Mouse (Mus musculus): ENCODE data around the gene Il2. TPM values are rescaled to one million over a fixed set of nuclear protein-coding genes. Genes with fewer than 3 reads are reported as not detected.

The Il2 gene
- polyA plus RNA-seq, 1 experiment from 2014 or later: 0.36 TPM

DNA sequence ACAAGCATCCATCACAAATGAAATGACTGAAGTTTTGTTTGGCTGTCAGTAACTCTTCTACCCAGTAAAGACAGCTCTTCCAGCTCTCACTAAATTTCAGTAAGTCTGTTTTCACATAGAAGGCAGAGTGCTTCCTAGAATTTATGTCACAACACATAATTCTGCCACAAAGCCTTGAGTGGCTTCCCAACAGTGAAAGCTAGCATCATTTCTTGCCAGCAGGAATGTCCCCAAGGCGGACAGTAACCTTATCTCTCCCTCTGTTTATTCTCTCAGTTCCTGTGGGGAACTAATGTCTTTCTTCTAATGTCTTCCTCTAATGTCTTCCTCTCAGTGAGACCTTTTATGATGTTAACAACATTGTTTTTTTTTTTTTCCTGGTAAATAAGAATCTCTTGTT, 19.2 kb upstream of the Il2 start:
- H3K27ac ChIP-seq: no peak overlapping the region
- peaks cover 8% of the 10 kb centered on the region for H3K4me1 ChIP-seq
- no peaks in the 10 kb centered on the region for H3K36me3 ChIP-seq
- H3K27me3 ChIP-seq: no peaks in the 10 kb centered on the region
- H3K9ac ChIP-seq: no peak overlapping the region
- H3K4me3 ChIP-seq: no peak overlapping the region
- H3K4me2 ChIP-seq: no peak overlapping the region
- no peak for ATAC-seq (ENCODE audit: insufficient number of reproducible peaks, low FRiP score, low TSS enrichment, low read depth)
- 44% methylated on average over 1 of the region's 1 CpGs for WGBS
- H3K9me3 ChIP-seq: no peaks in the 10 kb centered on the region

DNA sequence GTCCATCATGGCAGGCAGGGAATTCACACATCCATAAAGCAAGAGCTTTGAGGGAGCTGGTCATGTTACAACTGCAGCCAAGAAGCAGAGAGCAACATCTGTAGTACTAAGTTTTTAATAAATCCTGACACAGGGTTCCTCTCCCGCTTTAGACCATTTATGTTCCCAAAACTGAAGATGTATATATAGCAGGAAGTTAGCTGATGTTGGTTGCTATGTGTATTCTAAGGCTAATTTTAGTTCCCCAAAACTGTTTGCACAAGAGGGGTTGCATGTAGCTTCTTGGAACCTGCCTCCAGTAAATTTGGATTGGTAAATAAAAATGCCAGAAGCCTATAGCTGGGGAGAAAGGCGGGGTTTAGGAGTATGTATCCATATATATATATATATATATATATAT, 16.1 kb upstream of the Il2 start:
- WGBS: 85% methylated on average over 2 of the region's 2 CpGs
- ATAC-seq (ENCODE audit: insufficient number of reproducible peaks, low FRiP score, low TSS enrichment, low read depth): no peak
- no peak overlapping the region for H3K4me3 ChIP-seq
- H3K9ac ChIP-seq: no peak overlapping the region
- no peak overlapping the region for H3K4me2 ChIP-seq
- no peak overlapping the region for H3K27ac ChIP-seq
- no peaks in the 10 kb centered on the region for H3K27me3 ChIP-seq
- no peaks in the 10 kb centered on the region for H3K9me3 ChIP-seq
- H3K4me1 ChIP-seq: peaks cover 5% of the 10 kb centered on the region
- no peaks in the 10 kb centered on the region for H3K36me3 ChIP-seq

DNA sequence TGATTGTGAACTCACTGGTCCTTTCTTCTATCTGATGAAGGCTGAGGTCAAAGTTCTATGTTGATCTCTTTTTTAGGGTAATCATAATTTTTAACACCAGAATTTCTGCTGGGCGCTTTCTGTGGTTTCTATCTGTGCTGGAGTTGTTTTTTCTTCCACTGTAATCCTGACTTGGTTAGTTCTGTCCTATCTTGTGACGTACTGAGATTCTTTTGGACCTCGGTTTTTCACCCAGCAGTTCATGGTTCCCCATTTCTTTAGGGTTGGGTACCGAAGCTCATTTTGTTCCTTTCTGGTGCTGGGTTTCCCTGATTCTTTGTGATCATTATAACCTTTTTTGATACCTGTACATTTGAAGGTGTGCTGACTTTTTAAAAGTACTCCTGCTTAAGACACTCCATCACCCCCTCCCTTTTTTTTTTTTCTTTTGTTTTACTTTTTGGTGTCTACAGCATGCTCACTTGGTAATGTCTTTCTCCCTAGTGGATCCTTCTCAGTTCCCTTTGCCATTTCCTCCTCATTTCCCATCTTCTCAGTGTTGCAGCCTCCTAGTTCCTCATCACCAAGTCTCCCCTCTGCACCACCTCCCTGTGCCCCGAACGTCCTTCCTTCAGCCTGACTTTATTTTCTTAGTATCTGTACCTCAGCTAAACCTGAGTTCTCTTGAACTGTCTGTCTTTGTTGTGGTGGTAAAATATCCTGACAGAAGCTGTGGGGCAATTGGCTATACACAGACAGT, 14.6 kb upstream of the Il2 start:
- Histone ChIP-seq H3K4me3 (no peak overlapping the region), H3K36me3 (no peaks in the 10 kb centered on the region), H3K9me3 (no peaks in the 10 kb centered on the region), H3K4me1 (no peaks in the 10 kb centered on the region), H3K27ac (no peak overlapping the region), H3K4me2 (no peak overlapping the region), H3K9ac (no peak overlapping the region), H3K27me3 (no peaks in the 10 kb centered on the region)
- 87% methylated on average over 6 of the region's 6 CpGs for WGBS
- no peak for ATAC-seq (ENCODE audit: insufficient number of reproducible peaks, low FRiP score, low TSS enrichment, low read depth)

DNA sequence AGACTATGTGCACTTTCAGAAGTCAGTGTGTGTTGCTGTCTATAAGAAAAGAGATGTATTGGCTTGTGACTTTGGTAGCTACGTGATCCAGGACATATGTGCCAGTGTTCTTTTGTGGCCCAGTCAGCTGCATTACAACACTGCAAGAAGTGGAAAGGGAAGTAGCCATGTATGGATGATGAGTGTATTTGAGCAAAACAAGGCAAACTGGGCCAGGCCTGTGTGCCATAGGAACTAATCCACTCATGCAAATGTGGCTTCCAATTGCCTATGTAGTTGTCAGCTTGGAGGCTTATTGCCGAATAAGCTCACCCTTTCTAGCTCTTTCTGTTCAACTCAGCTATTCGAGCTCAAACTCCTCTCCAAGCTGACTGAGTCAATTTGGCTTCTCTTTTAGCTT, 13.4 kb upstream of the Il2 start:
- Histone ChIP-seq H3K4me1 (no peaks in the 10 kb centered on the region), H3K27me3 (no peaks in the 10 kb centered on the region), H3K36me3 (no peaks in the 10 kb centered on the region), H3K27ac (no peak overlapping the region), H3K4me2 (no peak overlapping the region), H3K4me3 (no peak overlapping the region), H3K9ac (no peak overlapping the region), H3K9me3 (no peaks in the 10 kb centered on the region)
- WGBS: 88% methylated on average over 3 of the region's 3 CpGs
- no peak for ATAC-seq (ENCODE audit: insufficient number of reproducible peaks, low FRiP score, low TSS enrichment, low read depth)

DNA sequence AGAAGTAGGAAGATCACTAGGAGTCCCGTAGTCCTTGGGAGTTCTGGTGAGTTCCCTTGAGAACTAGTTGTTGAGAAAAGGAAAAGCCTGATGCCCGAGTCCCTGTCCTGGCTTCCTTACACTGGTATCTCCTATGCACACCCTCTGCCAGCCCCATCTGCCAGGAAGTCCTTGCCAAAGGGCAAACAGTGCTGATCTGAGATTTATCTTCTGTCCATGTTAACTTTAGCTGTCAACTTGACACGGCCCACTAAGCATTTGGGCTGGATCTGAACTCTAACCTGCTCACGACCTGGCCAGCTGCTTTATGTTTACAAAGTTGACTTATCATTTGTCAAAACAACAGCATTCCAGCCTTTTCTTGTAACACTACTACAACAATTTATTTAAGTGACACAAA, 11.5 kb upstream of the Il2 start:
- H3K36me3 ChIP-seq: no peaks in the 10 kb centered on the region
- H3K4me2 ChIP-seq: no peak overlapping the region
- no peak overlapping the region for H3K27ac ChIP-seq
- 68% methylated on average over 4 of the region's 4 CpGs for WGBS
- no peaks in the 10 kb centered on the region for H3K9me3 ChIP-seq
- no peaks in the 10 kb centered on the region for H3K4me1 ChIP-seq
- H3K4me3 ChIP-seq: no peak overlapping the region
- no peak overlapping the region for H3K9ac ChIP-seq
- ATAC-seq (ENCODE audit: insufficient number of reproducible peaks, low FRiP score, low TSS enrichment, low read depth): no peak
- no peaks in the 10 kb centered on the region for H3K27me3 ChIP-seq

DNA sequence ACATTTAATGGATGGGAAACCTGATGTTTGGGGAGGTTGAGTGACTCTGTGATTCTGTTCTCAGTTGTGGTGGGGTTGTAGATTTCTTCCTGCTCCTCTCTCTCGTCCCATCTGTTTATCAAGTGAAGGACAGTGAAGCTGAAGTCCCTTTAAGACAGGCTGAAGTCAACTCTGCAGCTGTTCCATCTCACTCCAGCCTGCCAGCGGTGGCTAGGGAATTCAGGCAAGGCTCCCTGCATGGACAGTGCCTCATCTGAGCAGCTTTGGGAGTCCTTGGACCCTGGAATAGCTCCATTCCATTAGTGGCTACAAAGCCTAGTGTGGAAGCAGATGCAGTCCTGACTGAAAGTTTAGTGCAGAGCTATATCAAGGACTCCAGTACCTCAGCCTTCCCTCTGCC, 3.3 kb upstream of the Il2 start:
- no peaks in the 10 kb centered on the region for H3K9me3 ChIP-seq
- WGBS: 62% methylated on average over 2 of the region's 2 CpGs
- ATAC-seq (ENCODE audit: insufficient number of reproducible peaks, low FRiP score, low TSS enrichment, low read depth): no peak

DNA sequence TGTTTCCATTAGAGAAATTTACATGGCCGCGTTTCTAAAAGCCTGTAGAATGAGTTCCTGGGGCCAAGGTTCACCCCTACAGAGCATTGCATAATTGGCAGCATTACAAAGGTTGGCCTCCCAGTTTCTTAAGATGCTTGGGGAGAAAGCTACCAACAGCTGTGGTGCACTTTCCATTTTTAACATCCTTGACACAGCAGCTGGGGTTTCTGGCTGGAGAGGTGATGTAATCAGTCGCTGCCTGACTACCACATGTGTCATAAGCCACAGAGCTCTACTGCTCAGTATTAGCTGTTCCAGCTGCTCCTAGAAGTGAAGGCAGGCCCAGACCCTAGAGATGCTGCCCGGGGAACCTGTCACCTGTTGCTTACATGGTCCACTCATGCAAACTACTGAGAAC, 2.5 kb upstream of the Il2 start:
- ATAC-seq (ENCODE audit: insufficient number of reproducible peaks, low FRiP score, low TSS enrichment, low read depth): peak; percentile 72; the same call in 1 of the 2 replicates
- Histone ChIP-seq H3K27ac (no peak overlapping the region), H3K4me2 (no peak overlapping the region), H3K27me3 (no peaks in the 10 kb centered on the region), H3K4me3 (no peak overlapping the region), H3K9me3 (no peaks in the 10 kb centered on the region), H3K4me1 (peaks cover 7% of the 10 kb centered on the region; the same call in 1 of the 2 replicates), H3K9ac (no peak overlapping the region), H3K36me3 (no peaks in the 10 kb centered on the region)
- WGBS: 26% methylated on average over 4 of the region's 4 CpGs

More for the DNA sequence above, 3.3 kb upstream of the Il2 start:
- no peak overlapping the region for H3K4me3 ChIP-seq
- H3K36me3 ChIP-seq: no peaks in the 10 kb centered on the region
- peaks cover 7% of the 10 kb centered on the region; the same call in 1 of the 2 replicates for H3K4me1 ChIP-seq
- no peak overlapping the region for H3K4me2 ChIP-seq
- no peak overlapping the region for H3K9ac ChIP-seq
- H3K27me3 ChIP-seq: no peaks in the 10 kb centered on the region
- H3K27ac ChIP-seq: no peak overlapping the region

DNA sequence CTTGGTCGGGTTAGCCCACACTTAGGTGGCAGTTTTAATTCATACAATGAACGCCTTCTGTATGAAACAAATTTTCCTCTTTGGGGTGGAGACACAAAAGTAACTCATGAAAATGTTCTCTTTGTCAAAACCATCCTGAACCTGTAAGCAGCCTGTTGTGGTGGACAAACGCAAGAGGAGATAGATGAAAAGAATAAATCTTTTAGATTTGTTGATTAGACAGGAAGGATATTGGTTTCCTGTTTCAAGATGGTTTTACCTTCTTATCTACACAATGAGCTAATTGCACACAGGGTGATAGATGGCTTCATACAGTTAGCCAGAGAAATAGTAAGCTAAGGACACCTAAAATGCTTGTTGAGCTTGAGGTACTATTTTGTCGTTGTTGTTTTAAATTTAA, 403 bp upstream of the Il2 start:
- no peak for ATAC-seq (ENCODE audit: insufficient number of reproducible peaks, low FRiP score, low TSS enrichment, low read depth)
- H3K4me3 ChIP-seq: no peak overlapping the region
- no peaks in the 10 kb centered on the region for H3K27me3 ChIP-seq
- no peaks in the 10 kb centered on the region for H3K9me3 ChIP-seq
- peaks cover 7% of the 10 kb centered on the region; the same call in 1 of the 2 replicates for H3K4me1 ChIP-seq
- no peak overlapping the region for H3K27ac ChIP-seq
- WGBS: 71% methylated on average over 4 of the region's 4 CpGs
- H3K4me2 ChIP-seq: no peak overlapping the region
- no peaks in the 10 kb centered on the region for H3K36me3 ChIP-seq
- no peak overlapping the region for H3K9ac ChIP-seq

DNA sequence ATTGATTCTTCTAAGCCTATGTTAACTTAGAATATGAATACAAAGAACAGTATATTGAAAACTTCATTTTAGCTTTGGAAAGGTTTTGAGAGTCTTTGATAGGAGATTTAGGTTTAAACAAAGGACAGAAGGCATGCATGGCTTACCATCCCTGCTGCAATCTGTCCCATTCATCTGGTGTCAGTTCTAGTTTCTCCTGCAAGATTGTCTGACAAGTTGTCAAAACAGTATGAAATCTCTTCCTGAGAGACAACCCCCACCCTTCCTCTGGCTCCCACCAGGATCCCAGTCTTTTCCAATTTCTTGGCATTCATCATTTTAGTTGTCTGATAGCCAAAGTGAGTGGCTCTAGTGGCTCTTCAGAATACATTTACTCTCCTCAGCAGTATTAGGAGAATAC, 35.0 kb downstream of the Il2 start:
- no peak for ATAC-seq (ENCODE audit: insufficient number of reproducible peaks, low FRiP score, low TSS enrichment, low read depth)
- H3K4me3 ChIP-seq: no peak overlapping the region
- no peak overlapping the region for H3K27ac ChIP-seq
- H3K9me3 ChIP-seq: no peaks in the 10 kb centered on the region
- H3K4me2 ChIP-seq: no peak overlapping the region
- no peaks in the 10 kb centered on the region for H3K36me3 ChIP-seq
- H3K9ac ChIP-seq: no peak overlapping the region
- no peaks in the 10 kb centered on the region for H3K27me3 ChIP-seq
- H3K4me1 ChIP-seq: no peaks in the 10 kb centered on the region

DNA sequence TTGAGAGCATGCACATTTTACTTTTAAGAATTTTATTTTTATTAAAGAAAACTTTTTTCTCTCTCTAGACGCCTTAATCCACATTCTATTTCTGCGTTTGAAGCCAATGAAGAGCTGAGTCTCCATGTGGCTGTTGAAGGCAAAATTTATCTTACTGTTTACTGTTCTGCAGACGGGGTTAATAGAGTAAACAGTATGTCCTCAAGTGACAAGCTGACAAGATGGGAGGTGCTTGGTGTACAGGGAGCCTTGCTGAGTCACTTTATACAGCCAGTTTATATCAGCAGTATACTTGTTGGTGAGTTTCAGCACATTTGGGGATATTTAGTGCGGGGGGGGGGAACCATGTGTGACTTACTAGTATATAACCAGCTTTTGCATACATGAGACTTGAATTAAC, 40.9 kb downstream of the Il2 start:
- H3K9me3 ChIP-seq: no peaks in the 10 kb centered on the region
- H3K27ac ChIP-seq: no peak overlapping the region
- H3K36me3 ChIP-seq: no peaks in the 10 kb centered on the region
- no peaks in the 10 kb centered on the region for H3K4me1 ChIP-seq
- H3K4me3 ChIP-seq: no peak overlapping the region
- WGBS: 73% methylated on average over 4 of the region's 4 CpGs
- no peaks in the 10 kb centered on the region for H3K27me3 ChIP-seq
- no peak for ATAC-seq (ENCODE audit: insufficient number of reproducible peaks, low FRiP score, low TSS enrichment, low read depth)
- no peak overlapping the region for H3K4me2 ChIP-seq
- H3K9ac ChIP-seq: no peak overlapping the region

DNA sequence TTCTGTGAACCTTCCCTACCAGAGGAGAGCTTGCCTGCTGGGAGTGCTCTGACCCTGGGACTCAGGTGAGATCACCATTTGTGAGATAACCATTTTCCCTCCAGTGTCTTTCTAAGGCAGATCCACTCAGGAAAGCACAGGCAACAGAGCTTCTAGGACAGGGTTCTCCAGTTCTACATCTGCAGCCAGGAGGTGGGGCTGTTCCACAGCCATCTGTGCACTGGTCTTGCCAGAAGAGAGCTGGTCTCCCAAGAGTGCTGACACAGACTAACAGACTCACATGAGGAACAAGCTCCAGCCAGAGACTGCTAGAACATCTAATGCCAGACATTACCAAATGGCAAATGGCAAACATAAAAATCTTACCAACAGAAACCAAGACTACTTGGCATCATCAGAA, 52.5 kb downstream of the Il2 start:
- no peaks in the 10 kb centered on the region; the same call in 1 of the 2 replicates for H3K9me3 ChIP-seq
- no peak overlapping the region for H3K4me2 ChIP-seq
- H3K27ac ChIP-seq: no peak overlapping the region
- H3K27me3 ChIP-seq: no peaks in the 10 kb centered on the region
- no peak overlapping the region for H3K9ac ChIP-seq
- no peak for ATAC-seq (ENCODE audit: insufficient number of reproducible peaks, low FRiP score, low TSS enrichment, low read depth)
- H3K36me3 ChIP-seq: no peaks in the 10 kb centered on the region
- no peak overlapping the region for H3K4me3 ChIP-seq
- no peaks in the 10 kb centered on the region for H3K4me1 ChIP-seq
